In the genomic region with DNA sequence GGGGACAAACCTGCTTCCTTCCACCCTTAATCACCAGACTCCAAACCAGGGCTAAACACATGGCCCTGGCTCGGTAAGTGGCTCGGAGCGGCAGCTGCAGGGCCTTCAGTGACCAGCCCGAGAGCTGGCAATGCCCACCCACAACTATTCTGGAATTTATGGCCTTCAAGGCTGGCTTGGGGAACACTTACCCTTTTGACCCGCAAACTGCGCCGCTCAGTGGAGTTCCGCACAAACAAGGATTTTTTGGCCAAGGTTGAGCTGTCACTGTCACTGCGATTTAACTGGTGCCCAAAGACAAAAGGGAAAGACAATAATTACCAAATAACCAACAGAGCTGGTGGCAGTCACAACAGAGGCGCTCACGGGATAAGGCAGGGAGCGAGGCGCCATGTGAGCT, we compare ENCODE assay signal across 27 mouse cellular contexts. TPM values are rescaled to one million over a fixed set of nuclear protein-coding genes. Genes with fewer than 3 reads are reported as not detected.
A peak's percentile ranks its signal among the peaks of the same experiment; 100 is the strongest.
DNase-seq lines count a peak whose midpoint lies in the region; ATAC-seq and TF ChIP-seq lines count a peak whose summit lies in the region.
"Had no signal": no experiment of that assay in that cellular context is flagged by ENCODE, and none has a peak within 500 bp of the region (broad histone marks: within the 10 kb centered on the region; RNA-seq: fewer than 3 reads in every experiment).

No protein-coding gene starts in this region.

- no peaks in the 10 kb centered on the region for H3K79me2 ChIP-seq in myocyte (ENCODE audit: control insufficient read depth, insufficient read depth)

- H3K9ac ChIP-seq in forebrain, postnatal 0 days: no peak overlapping the region
- H3K9ac ChIP-seq: embryonic facial prominence, embryonic 15.5 days; forebrain, embryonic 13.5 days; liver, embryonic 12.5 days; lung, embryonic 14.5 days; midbrain, embryonic 13.5 days had no signal

- no peak for ATAC-seq in forebrain, postnatal 0 days
- ATAC-seq: forebrain, embryonic 13.5 days; inflammation-experienced regulatory T-cells, adult 6 months; liver, embryonic 12.5 days; midbrain, embryonic 13.5 days; Patski had no signal

- no peak for TF ChIP-seq CTCF in forebrain, postnatal 0 days (IDR thresholded peaks at IDR 0.05; ENCODE audit: low read depth)

- no peak overlapping the region for H3K4me3 ChIP-seq in myocyte
- no peak overlapping the region for H3K4me3 ChIP-seq in forebrain, postnatal 0 days (ENCODE audit: low read depth, low read length)
- H3K4me3 ChIP-seq: embryonic facial prominence, embryonic 15.5 days; forebrain, embryonic 13.5 days; hindbrain, embryonic 10.5 days; liver, embryonic 12.5 days; midbrain, embryonic 13.5 days had no signal

- TF ChIP-seq POLR2A in myocyte (IDR thresholded peaks at IDR 0.05; ENCODE audit: insufficient read length, low read depth): no peak

- H3K27me3 ChIP-seq in myocyte (ENCODE audit: control insufficient read depth, insufficient read depth, insufficient read length): no peaks in the 10 kb centered on the region
- H3K27me3 ChIP-seq in forebrain, postnatal 0 days (ENCODE audit: insufficient read depth, low read length): no peaks in the 10 kb centered on the region
- H3K27me3 ChIP-seq: embryonic facial prominence, embryonic 15.5 days; forebrain, embryonic 13.5 days; liver, embryonic 12.5 days; midbrain, embryonic 13.5 days; Patski had no signal

- no peak overlapping the region for H3K27ac ChIP-seq in forebrain, postnatal 0 days (ENCODE audit: low read depth, low read length)
- H3K27ac ChIP-seq: embryonic facial prominence, embryonic 15.5 days; forebrain, embryonic 13.5 days; hindbrain, embryonic 10.5 days; liver, embryonic 12.5 days; midbrain, embryonic 13.5 days had no signal

- H3ac ChIP-seq in myocyte (ENCODE audit: control insufficient read depth, insufficient read length): no peak overlapping the region

- no peaks in the 10 kb centered on the region for H3K9me3 ChIP-seq in forebrain, postnatal 0 days (ENCODE audit: low read length)
- H3K9me3 ChIP-seq: embryonic facial prominence, embryonic 15.5 days; forebrain, embryonic 13.5 days; hindbrain, embryonic 10.5 days; liver, embryonic 12.5 days; midbrain, embryonic 13.5 days had no signal

- peaks cover 32% of the 10 kb centered on the region for H3K36me3 ChIP-seq in myocyte (ENCODE audit: control insufficient read depth, insufficient read depth)
- peaks cover 17% of the 10 kb centered on the region; the same call in 1 of the 2 replicates for H3K36me3 ChIP-seq in forebrain, postnatal 0 days (ENCODE audit: insufficient read depth)

- 0 out of 2 replicates have a peak, but pooled peaks cover 2% of the 10 kb centered on the region for H3K4me1 ChIP-seq in forebrain, postnatal 0 days (ENCODE audit: insufficient read depth)
- H3K4me1 ChIP-seq: embryonic facial prominence, embryonic 15.5 days; forebrain, embryonic 13.5 days; hindbrain, embryonic 10.5 days; liver, embryonic 12.5 days; midbrain, embryonic 13.5 days had no signal

- DNase-seq in kidney, adult 9 months: peak; percentile 29
- no peak for DNase-seq in kidney, adult 18-20 months
- DNase-seq in adrenal gland, postnatal 10 days: peak; percentile 55
- DNase-seq in embryo, embryonic 11 days: peak; percentile 37
- no peak for DNase-seq in forebrain, postnatal 0 days
- no peak for DNase-seq in heart, adult 9 months (ENCODE audit: low spot score in 2 of 2)
- DNase-seq: cerebellum, adult 8-10 months; lung, embryonic 14.5 days; lung, postnatal 4 days; right cerebral cortex, adult 18-20 months; thymus, adult 18-20 months had no signal

- 75% methylated on average over 13 of the region's 13 CpGs for WGBS in forebrain, postnatal 0 days

- H3K4me2 ChIP-seq in myocyte (ENCODE audit: low read depth): no peak overlapping the region
- H3K4me2 ChIP-seq in forebrain, postnatal 0 days (ENCODE audit: low read depth): no peak overlapping the region
- H3K4me2 ChIP-seq: embryonic facial prominence, embryonic 15.5 days; forebrain, embryonic 13.5 days; liver, embryonic 12.5 days; lung, embryonic 14.5 days; midbrain, embryonic 13.5 days had no signal

TF ChIP-seq in myocyte, 11 proteins besides CTCF, POLR2A, EP300 and RAD21:
- TF ChIP-seq E2F4 (IDR thresholded peaks at IDR 0.05; ENCODE audit: insufficient read depth) (no peak), POLR2AphosphoS2 (IDR thresholded peaks at IDR 0.05; ENCODE audit: insufficient read length, low read depth) (no peak), MAX (IDR thresholded peaks at IDR 0.05; ENCODE audit: low read depth) (no peak), MYOG (IDR thresholded peaks at IDR 0.05; ENCODE audit: control insufficient read depth in 1 of 3, insufficient read depth in 1 of 3, insufficient read length in 2 of 3, low read depth in 2 of 3) (peak in 2 of 3 experiments; percentile 13 to 36)

RNA-seq across cellular contexts. Expression of gene Cldn22, which starts 21.7 kb away (rescaled TPM):
- under 1 TPM; 0.39 to 0.54 TPM for total RNA-seq in adrenal gland, postnatal 10 days (2021)
- polyA plus RNA-seq in myocyte (2012; fragmentation: generic; extraction: Trizol): not detected
- total RNA-seq in forebrain, postnatal 0 days (2014; rRNA removed): not detected in 2 replicates
- not detected in 2 replicates for polyA plus RNA-seq in forebrain, postnatal 0 days (2015; fragmentation: Nextera tagmentation; extraction: Ambion mirVana)
- total RNA-seq: common myeloid progenitor, adult 5-6 weeks; granulocyte monocyte progenitor cell, adult 5-6 weeks had no signal
- polyA plus RNA-seq: C2C12; embryonic facial prominence, embryonic 15.5 days; forebrain, embryonic 13.5 days; heart, embryonic 16.5 days; hindbrain, embryonic 10.5 days; inflammation-experienced regulatory T-cells, adult 6 months; liver, embryonic 12.5 days; lung, embryonic 14.5 days; midbrain, embryonic 13.5 days; Patski; stomach, embryonic 14.5 days had no signal

RNA-seq across cellular contexts. Expression of gene Cldn24, which starts 24.0 kb away (rescaled TPM):
- total RNA-seq in adrenal gland, postnatal 10 days (2021): not detected
- polyA plus RNA-seq in myocyte (2012; fragmentation: generic; extraction: Trizol): not detected
- 0.46 TPM in 1 of 2 replicates, not detected in the other for total RNA-seq in forebrain, postnatal 0 days (2014; rRNA removed)
- not detected in 2 replicates for polyA plus RNA-seq in forebrain, postnatal 0 days (2015; fragmentation: Nextera tagmentation; extraction: Ambion mirVana)
- total RNA-seq: common myeloid progenitor, adult 5-6 weeks; granulocyte monocyte progenitor cell, adult 5-6 weeks; layer of hippocampus, postnatal 14 days; left cerebral cortex, postnatal 25 days had no signal
- polyA plus RNA-seq: C2C12; embryonic facial prominence, embryonic 15.5 days; forebrain, embryonic 13.5 days; heart, embryonic 16.5 days; hindbrain, embryonic 10.5 days; inflammation-experienced regulatory T-cells, adult 6 months; large intestine, adult 2 months; liver, embryonic 12.5 days; lung, embryonic 14.5 days; midbrain, embryonic 13.5 days; stomach, embryonic 14.5 days had no signal

Comparison
In these comparisons a context has a peak if more than half of its experiments do, and no peak if none do; other contexts are left out.
1. DNase-seq: peak in kidney, adult 9 months (single experiment), adrenal gland, postnatal 10 days (single experiment) and embryo, embryonic 11 days (single experiment); none in kidney, adult 18-20 months (single experiment), forebrain, postnatal 0 days (single experiment) and heart, adult 9 months (0 of 2).